Mouse (Mus musculus) heart, embryonic 10.5 days (tissue): ENCODE measurements around the gene Tex2. TPM values are rescaled to one million over a fixed set of nuclear protein-coding genes. Genes with fewer than 3 reads are reported as not detected.
A peak's percentile ranks its signal among the peaks of the same experiment; 100 is the strongest.
"Not testable (repeated sequence)": the region's sequence is repeated elsewhere in the genome, so short reads cannot be mapped to it uniquely, and the experiment has no call there.

Source experiments
- DNase-seq: peaks from one replicate; pipeline ENCODE4 v3.0.0-alpha.2; 2017; ENCODE audit warnings: low spot score
- H3K27ac ChIP-seq: fragments of 300-500 bp; sonication (generic); 2 replicates; pipeline ENCODE4 v1.5.1; 2016; ENCODE audit warnings: mild to moderate bottlenecking
- H3K27me3 ChIP-seq: fragments of 300-500 bp; sonication (generic); 2 replicates; pipeline ENCODE4 v1.6.1; 2016; ENCODE audit warnings: mild to moderate bottlenecking; ENCODE audit not compliant: poor library complexity, insufficient read depth, severe bottlenecking
- H3K36me3 ChIP-seq: fragments of 300-500 bp; sonication (generic); 2 replicates; pipeline ENCODE4 v1.6.1; 2016; ENCODE audit warnings: mild to moderate bottlenecking, moderate library complexity
- H3K4me1 ChIP-seq: fragments of 300-500 bp; sonication (generic); 2 replicates; pipeline ENCODE4 v1.6.1; 2016; ENCODE audit warnings: mild to moderate bottlenecking
- H3K4me3 ChIP-seq: fragments of 300-500 bp; sonication (generic); 2 replicates; pipeline ENCODE4 v1.5.1; 2016; ENCODE audit warnings: mild to moderate bottlenecking, moderate library complexity
- H3K9me3 ChIP-seq: fragments of 300-500 bp; sonication (generic); 2 replicates; pipeline ENCODE4 v1.6.1; 2016; ENCODE audit warnings: mild to moderate bottlenecking, moderate library complexity
- WGBS: fragments of 180-500 bp; shearing (Covaris S2); methylation state at CpG from one replicate; pipeline ENCODE4 v1.1.7; 2016; 5-methylcytosine and 5-hydroxymethylcytosine counted together
- polyA plus RNA-seq: library from polyadenylated mRNA; unstranded; fragments of >200 nt; fragmentation: Nextera tagmentation; extraction: Ambion mirVana; gene quantifications from 2 replicates; pipeline ENCODE4 v1.2.1, GENCODE M21; 2016

The Tex2 gene
- polyA plus RNA-seq, 1 experiment from 2014 or later: 12.5 TPM

- Histone ChIP-seq H3K9me3 (no peaks in the 10 kb centered on the region), H3K4me1 (peaks cover 44% of the 10 kb centered on the region), H3K27ac (peak overlapping the region; percentile 75; the same call in 1 of the 2 replicates), H3K27me3 (no peaks in the 10 kb centered on the region), H3K36me3 (no peaks in the 10 kb centered on the region), H3K4me3 (no peak overlapping the region)
- DNase-seq: no peak
- 32% methylated on average over 9 of the region's 9 CpGs for WGBS
These were observed 25.5 kb upstream of the Tex2 start for GRCm38 (mm10) chr11:106638551-106639355.

- H3K27ac ChIP-seq: peak overlapping the region; percentile 56; the same call in 1 of the 2 replicates
- H3K36me3 ChIP-seq: no peaks in the 10 kb centered on the region
- peaks cover 42% of the 10 kb centered on the region for H3K4me1 ChIP-seq
- H3K27me3 ChIP-seq: no peaks in the 10 kb centered on the region
- DNase-seq: no peak
- 20% methylated on average over 7 of the region's 7 CpGs for WGBS
- peaks cover 2% of the 10 kb centered on the region; the same call in 1 of the 2 replicates for H3K9me3 ChIP-seq
- no peak overlapping the region for H3K4me3 ChIP-seq
These were observed 24.5 kb upstream of the Tex2 start for GRCm38 (mm10) chr11:106637754-106638153.

GRCm38 (mm10) chr11:106635946-106636345 is 22.7 kb upstream of the Tex2 start:
- H3K27ac ChIP-seq: no peak overlapping the region
- no peaks in the 10 kb centered on the region for H3K27me3 ChIP-seq
- no peak overlapping the region for H3K4me3 ChIP-seq
- H3K9me3 ChIP-seq: peaks cover 8% of the 10 kb centered on the region; the same call in 1 of the 2 replicates
- H3K36me3 ChIP-seq: no peaks in the 10 kb centered on the region
- peaks cover 31% of the 10 kb centered on the region for H3K4me1 ChIP-seq
- no peak for DNase-seq
- WGBS: 39% methylated on average over 2 of the region's 2 CpGs

- H3K9me3 ChIP-seq, H3K4me3 ChIP-seq, H3K27me3 ChIP-seq, H3K27ac ChIP-seq, H3K36me3 ChIP-seq, DNase-seq: not testable (repeated sequence)
- peaks cover 17% of the 10 kb centered on the region for H3K4me1 ChIP-seq
- WGBS: 89% methylated on average over 3 of the region's 3 CpGs
These were observed 21.0 kb upstream of the Tex2 start for GRCm38 (mm10) chr11:106634175-106634574.

- WGBS: 83% methylated on average over 2 of the region's 2 CpGs
- peaks cover 9% of the 10 kb centered on the region for H3K4me1 ChIP-seq
- no peaks in the 10 kb centered on the region for H3K27me3 ChIP-seq
- H3K36me3 ChIP-seq: no peaks in the 10 kb centered on the region
- peaks cover 8% of the 10 kb centered on the region; the same call in 1 of the 2 replicates for H3K9me3 ChIP-seq
- H3K27ac ChIP-seq: no peak overlapping the region
- no peak overlapping the region for H3K4me3 ChIP-seq
- no peak for DNase-seq
These were observed 20.2 kb upstream of the Tex2 start for GRCm38 (mm10) chr11:106633456-106633855.

DNA sequence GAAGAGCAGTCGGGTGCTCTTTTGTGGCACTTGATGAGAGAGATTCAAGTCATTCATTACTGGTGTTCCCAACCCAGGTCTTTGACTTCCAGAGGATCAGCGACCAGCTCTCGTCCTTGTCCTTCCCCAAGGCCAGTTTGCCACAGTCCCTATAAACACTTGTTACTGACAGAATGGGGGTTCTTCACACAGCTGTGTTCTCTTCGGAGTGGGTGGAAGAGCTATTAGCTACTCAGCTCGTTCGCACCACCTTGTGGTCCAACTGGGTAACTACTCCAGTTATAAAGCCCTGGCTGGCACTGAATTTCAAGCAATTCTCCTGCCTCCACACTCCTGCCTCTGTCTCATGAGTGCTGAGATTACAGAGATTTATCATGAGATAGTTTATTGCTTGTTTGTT is 14.5 kb upstream of the Tex2 start:
- Histone ChIP-seq H3K27me3 (no peaks in the 10 kb centered on the region), H3K9me3 (peaks cover 6% of the 10 kb centered on the region; the same call in 1 of the 2 replicates), H3K4me3 (no peak overlapping the region), H3K27ac (no peak overlapping the region), H3K4me1 (peaks cover 5% of the 10 kb centered on the region), H3K36me3 (no peaks in the 10 kb centered on the region)
- 23% methylated on average over 6 of the region's 6 CpGs for WGBS
- DNase-seq: no peak

DNA sequence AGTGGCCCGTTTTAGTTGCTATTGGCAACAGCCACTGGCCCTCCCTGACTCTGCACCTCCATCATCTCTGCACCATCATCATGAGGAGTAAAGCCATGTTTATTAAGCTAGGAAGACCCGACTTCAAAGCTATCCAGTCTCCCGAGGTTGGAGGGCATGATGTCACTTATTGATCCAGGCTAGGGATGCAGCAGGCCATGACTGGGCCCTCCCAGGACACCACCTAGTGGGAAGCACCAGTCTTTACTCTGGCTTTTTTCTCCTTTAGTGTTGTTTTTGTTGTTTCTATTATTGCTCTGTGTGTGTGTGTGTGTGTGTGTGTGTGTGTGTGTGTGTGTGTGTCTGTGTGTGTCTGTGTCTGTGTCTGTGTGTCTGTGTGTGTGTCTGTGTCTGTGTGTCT is 12.4 kb upstream of the Tex2 start:
- H3K27ac ChIP-seq: no peak overlapping the region
- H3K4me1 ChIP-seq: peaks cover 26% of the 10 kb centered on the region
- H3K27me3 ChIP-seq: no peaks in the 10 kb centered on the region
- no peaks in the 10 kb centered on the region for H3K9me3 ChIP-seq
- 61% methylated on average over 3 of the region's 3 CpGs for WGBS
- no peak for DNase-seq
- no peak overlapping the region for H3K4me3 ChIP-seq
- H3K36me3 ChIP-seq: no peaks in the 10 kb centered on the region

DNA sequence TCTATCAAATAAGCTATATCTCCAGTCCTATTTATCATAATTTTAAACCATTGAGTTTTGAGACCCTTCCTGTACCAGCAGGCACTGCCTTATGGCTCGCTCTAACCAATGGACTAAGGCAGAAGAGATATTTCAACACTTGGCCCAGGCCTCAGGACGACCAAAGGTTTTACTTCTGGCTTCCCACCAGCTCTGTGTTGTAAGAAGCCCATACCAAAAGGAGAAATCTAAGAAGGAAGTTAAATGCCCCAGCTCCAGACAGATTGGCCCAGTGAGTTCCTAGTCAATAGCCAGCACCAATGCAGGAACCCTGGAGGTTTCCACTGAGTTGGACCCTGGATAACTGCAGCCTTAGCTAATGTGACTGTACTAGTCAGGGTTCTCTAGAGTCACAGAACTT is 10.4 kb upstream of the Tex2 start:
- Histone ChIP-seq H3K36me3 (no peaks in the 10 kb centered on the region), H3K4me1 (peaks cover 41% of the 10 kb centered on the region), H3K27ac (peak overlapping the region; percentile 29; the same call in 1 of the 2 replicates), H3K9me3 (no peaks in the 10 kb centered on the region), H3K4me3 (no peak overlapping the region), H3K27me3 (no peaks in the 10 kb centered on the region)
- no peak for DNase-seq
- 81% methylated on average over 2 of the region's 2 CpGs for WGBS

- DNase-seq: no peak
- H3K9me3 ChIP-seq: no peaks in the 10 kb centered on the region
- H3K36me3 ChIP-seq: no peaks in the 10 kb centered on the region
- H3K4me1 ChIP-seq: peaks cover 41% of the 10 kb centered on the region
- H3K27ac ChIP-seq: peak overlapping the region; percentile 74
- no peaks in the 10 kb centered on the region for H3K27me3 ChIP-seq
- no peak overlapping the region for H3K4me3 ChIP-seq
- 77% methylated on average over 8 of the region's 8 CpGs for WGBS
These were observed 8.8 kb upstream of the Tex2 start for GRCm38 (mm10) chr11:106622056-106622455.

DNA sequence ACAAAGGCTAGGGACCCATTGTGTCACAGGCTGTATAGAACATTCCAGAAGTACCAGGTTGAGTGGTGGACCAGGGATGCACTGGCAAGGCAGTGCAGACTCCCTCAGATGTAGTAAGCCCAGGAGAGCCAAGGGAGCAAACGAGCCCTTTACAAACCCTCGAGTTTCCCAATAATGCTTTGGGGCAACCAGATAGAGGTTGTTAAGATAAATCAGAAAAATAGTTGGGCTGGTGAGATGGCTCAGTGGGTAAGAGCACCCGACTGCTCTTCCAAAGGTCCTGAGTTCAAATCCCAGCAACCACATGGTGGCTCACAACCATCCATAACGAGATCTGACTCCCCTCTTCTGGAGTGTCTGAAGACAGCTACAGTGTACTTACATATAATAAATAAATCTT is 5.5 kb upstream of the Tex2 start:
- WGBS: 80% methylated on average over 4 of the region's 4 CpGs
- not testable (repeated sequence) for H3K27ac ChIP-seq, H3K4me3 ChIP-seq, DNase-seq, H3K36me3 ChIP-seq, H3K9me3 ChIP-seq, H3K27me3 ChIP-seq
- H3K4me1 ChIP-seq: peaks cover 46% of the 10 kb centered on the region

GRCm38 (mm10) chr11:106617821-106618580 is 4.8 kb upstream of the Tex2 start:
- H3K4me3 ChIP-seq: no peak overlapping the region
- no peak for DNase-seq
- H3K27ac ChIP-seq: no peak overlapping the region
- H3K27me3 ChIP-seq: no peaks in the 10 kb centered on the region
- WGBS: 79% methylated on average over 13 of the region's 13 CpGs
- no peaks in the 10 kb centered on the region for H3K9me3 ChIP-seq
- no peaks in the 10 kb centered on the region for H3K36me3 ChIP-seq
- H3K4me1 ChIP-seq: peaks cover 50% of the 10 kb centered on the region

GRCm38 (mm10) chr11:106615561-106615960 is 2.3 kb upstream of the Tex2 start:
- Histone ChIP-seq H3K9me3 (no peaks in the 10 kb centered on the region), H3K4me1 (peaks cover 46% of the 10 kb centered on the region), H3K27me3 (peaks cover 3% of the 10 kb centered on the region), H3K36me3 (no peaks in the 10 kb centered on the region), H3K27ac (no peak overlapping the region), H3K4me3 (no peak overlapping the region)
- 77% methylated on average over 4 of the region's 4 CpGs for WGBS
- no peak for DNase-seq

GRCm38 (mm10) chr11:106614339-106614645 is 1.1 kb upstream of the Tex2 start:
- no peak for DNase-seq
- Histone ChIP-seq H3K36me3 (no peaks in the 10 kb centered on the region), H3K27me3 (peaks cover 3% of the 10 kb centered on the region), H3K27ac (no peak overlapping the region), H3K4me3 (no peak overlapping the region), H3K4me1 (peaks cover 45% of the 10 kb centered on the region), H3K9me3 (no peaks in the 10 kb centered on the region)
- 44% methylated on average over 4 of the region's 4 CpGs for WGBS
